Mouse (Mus musculus): ENCODE measurements around the gene Fbxw11.
"Not testable (repeated sequence)": the region's sequence is repeated elsewhere in the genome, so short reads cannot be mapped to it uniquely, and the experiment has no call there.

Gene Fbxw11

DNA sequence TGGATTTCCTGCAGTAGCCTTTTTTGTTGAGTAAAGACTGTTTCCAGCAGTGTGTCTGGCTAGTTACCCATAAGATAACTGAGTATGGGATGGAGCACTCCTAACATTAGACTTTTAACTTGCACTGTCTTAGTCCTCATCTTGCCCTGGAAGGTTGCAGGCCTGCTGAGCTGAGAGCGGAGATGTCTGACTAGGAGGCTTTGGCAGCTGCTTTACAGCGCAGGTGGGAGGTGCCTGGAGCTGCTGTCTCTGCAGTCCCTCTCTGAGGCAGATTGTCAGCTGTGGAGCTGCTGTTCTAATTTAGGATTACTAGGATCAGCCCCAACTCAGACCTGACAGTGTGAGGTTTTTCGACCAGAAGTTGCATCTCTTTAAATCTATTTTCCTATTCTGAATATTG, 34.3 kb downstream of the Fbxw11 start:
- no peak for DNase-seq (ENCODE audit: low spot score in 2 of 2)

DNA sequence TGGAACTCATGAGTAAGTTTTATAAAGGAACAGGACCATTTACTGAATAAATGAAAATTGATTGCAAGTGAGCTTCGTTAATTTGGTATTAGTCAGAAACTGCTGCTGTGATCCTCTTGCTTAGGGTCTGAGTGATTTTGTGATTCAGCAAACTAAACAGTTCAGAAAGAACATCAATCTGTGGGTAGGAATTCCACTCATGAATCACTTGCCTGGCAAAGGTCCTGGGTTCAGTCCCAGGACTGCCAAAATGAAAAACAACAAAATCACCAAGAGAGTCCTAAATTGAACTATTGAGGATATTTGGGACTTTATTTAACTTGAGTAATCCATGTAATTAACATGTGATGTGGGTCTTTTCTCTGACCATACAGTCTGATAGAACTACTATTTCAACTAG, 35.3 kb downstream of the Fbxw11 start:
- no peak for DNase-seq (ENCODE audit: low spot score in 2 of 2)

DNA sequence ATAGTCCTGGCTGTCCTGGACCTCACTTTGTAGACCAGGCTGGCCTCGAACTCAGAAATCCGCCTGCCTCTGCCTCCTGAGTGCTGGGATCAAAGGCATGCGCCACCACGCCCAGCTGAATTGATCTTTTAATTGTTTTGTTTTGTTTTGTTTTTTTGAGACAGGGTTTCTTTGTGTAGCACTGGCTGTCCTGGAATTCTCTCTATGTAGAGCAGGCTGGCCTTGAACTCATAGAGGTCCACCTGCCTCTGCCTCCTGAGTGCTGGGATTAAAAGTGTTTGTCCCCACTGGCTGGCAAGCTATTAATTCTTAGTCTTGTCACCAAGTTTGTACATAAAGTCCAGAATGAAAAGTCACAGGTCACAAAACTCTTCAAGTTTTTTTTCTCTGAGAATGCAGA, 36.6 kb downstream of the Fbxw11 start:
- not testable (repeated sequence) for DNase-seq (ENCODE audit: low spot score in 2 of 2)

DNA sequence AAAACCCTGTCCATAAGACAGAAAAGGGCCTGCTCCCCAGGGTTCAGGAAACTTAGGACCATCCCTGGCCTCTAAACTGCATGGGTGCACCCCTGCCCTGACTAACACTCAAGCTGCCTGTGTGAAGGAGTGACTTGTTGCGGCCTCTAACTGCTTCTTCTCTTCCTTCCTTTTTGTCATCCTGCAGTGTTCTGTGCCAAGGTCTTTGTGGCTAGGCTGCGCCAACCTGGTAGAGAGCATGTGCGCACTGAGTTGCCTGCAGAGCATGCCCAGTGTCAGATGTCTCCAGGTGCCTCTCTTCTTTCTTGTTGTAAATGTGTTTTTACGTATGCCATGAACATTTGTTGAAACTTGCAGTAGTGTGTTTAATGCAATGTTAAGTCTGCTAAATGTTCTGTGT, 37.5 kb downstream of the Fbxw11 start:
- DNase-seq (ENCODE audit: low spot score in 2 of 2), result no peak

DNA sequence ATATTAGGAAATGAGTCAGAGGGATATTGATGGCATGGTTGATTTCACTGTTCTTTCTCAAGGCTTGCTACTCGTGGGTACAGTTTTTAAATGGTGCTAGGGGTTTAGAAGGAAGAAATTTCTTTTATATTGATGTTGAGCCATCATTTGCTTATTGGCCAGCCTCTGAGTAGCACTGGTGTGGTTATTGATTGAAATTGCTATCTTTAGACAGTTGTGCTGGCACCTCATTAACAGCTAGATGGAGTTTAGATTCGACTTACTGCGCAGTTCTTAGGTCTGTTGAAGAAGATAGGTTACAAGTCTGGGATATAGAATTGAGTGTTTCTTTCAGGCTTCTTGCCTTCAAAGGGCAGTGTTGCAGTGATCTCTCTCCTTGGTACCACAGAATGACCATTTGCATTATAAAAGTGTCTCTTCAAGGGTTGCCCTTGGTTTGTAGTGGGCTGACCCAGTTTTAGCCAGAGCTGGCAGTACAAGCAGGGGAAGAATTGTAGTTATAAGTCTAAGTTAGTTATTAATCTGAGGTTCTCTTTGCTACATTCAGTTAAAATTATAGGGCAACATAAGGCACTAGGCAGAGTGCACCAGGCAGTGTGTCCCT, 38.8 kb downstream of the Fbxw11 start:
- DNase-seq (ENCODE audit: low spot score in 2 of 2), result no peak

DNA sequence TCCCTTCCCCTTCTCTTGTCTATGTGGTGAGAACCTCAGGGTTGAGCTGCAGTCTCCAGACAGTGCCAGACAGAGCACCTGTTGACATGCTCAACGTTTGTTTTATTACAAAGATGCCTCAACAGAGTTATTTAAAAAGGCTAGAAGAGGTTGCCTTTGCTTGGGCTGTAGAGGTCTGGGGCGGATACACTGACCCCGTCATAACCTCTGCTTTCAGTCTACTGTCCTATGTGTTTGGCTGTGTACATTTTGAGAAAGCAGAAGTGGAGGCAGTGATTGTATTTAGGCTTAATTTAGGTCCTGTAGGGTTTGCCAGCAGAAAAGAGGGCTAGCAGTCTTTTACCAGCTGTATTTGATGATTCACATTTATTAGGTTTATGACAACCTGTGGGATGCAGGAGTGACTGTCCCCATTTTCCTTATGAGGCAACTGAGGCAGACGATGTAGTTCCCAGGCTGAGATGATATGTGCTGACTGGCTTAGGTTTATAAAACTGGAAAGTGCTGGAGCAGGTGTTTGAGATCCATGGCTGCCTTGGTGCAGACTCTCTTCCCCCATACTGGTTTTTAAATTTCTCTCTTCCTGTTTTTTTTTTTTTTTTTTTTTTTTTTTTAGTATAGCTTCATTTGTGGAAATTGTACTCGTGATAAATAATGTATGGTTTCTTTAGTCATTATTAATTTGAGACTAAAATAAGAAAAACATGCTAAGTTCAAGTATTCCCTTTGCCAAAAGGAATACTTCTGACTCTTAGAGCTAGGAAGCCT, 40.0 kb downstream of the Fbxw11 start:
- no peak for DNase-seq (ENCODE audit: low spot score in 2 of 2)

DNA sequence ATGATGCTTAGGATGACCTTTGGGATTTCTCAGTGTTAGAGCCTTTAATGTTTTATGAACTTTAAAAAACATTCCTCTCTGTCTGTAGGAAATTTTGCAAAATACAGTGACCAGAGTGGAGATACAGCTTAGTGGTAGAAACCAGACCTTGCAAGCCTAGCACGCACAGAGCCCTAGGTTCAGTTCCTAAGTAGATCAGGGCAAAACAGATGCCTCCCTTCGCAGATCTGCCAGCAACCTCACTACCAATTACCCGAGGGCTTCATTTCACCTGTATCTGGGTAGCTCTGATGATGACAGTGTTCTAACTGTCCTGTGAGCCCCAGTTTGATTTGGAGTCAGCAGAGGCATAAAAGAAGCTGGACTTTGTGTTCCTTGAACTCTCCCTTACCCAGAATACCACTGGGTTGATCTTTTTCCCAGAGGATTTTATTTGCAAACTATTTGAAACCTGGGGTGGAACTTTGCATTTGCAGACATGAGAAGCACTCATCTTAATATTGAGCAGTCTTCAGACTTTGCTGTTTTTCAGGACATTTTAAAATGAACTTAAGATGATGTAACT, 42.2 kb downstream of the Fbxw11 start:
- no peak for DNase-seq (ENCODE audit: low spot score in 2 of 2)

DNA sequence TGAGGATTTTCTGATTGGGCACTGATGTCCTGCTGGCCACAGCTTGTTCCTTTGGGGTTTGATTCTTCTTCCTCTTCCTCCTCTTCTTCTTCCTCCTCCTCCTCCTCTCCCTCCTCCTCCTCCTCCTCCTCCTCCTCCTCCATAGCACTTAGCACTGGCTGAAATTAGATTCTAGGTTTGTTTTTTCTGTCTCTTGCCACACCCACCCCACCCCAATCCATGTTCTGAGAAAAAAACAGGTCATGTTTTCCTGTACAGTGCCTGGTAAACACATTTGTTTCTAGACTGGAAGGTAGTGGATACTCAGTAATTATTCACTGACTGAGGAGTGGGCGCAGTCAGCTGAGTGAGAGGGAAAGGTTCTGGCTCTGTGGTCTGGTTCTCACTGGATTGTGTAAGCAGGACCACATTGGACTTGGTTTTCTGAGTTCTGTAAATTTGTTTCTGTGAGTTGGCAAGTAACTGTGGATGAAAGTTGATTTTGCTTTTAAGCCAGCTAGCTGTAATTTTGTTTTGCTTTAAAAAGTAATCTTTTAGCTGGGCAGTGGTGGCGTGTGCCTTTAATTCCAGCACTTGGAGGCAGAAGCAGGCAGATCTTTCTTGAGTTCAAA, 45.8 kb downstream of the Fbxw11 start:
- no peak for DNase-seq (ENCODE audit: low spot score in 2 of 2)

DNA sequence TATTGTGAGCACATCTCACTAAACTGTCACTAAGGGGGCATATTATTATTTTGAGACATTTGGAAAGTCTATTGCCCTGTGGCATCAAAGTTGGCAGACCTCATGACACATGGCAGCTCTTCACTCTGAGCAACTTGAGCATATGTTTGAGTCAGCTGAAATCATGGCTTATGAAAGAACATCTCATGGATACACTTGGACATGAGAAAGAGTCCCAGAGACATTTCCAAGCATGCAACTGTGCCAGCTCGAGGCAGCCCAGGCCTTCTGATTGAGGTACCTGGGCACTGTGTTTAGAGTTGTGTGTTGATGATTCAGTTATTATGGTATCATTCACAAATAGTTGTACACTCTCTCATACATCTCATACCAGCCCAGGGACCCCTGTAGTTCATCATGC, 47.0 kb downstream of the Fbxw11 start:
- no peak for DNase-seq (ENCODE audit: low spot score in 2 of 2)

DNA sequence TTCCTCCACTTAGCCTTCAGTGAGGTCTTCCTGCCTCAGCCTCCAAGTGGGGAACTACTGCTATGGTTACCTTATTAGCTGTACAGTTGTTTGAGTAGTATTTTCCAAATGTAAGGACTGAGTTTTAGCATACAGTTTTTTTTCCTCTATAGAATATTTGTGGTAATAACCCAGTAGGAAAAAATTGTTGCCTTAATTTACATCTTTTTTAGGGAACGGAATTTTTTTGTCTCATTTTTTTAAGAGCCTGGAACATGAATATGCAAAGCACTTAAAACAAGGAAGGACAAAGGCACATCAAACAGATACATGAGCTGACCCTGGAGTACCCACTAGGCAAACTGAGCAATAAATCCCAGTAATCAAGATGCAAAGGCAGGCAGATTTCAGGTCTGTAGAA, 50.3 kb downstream of the Fbxw11 start:
- no peak for DNase-seq (ENCODE audit: low spot score in 2 of 2)

DNA sequence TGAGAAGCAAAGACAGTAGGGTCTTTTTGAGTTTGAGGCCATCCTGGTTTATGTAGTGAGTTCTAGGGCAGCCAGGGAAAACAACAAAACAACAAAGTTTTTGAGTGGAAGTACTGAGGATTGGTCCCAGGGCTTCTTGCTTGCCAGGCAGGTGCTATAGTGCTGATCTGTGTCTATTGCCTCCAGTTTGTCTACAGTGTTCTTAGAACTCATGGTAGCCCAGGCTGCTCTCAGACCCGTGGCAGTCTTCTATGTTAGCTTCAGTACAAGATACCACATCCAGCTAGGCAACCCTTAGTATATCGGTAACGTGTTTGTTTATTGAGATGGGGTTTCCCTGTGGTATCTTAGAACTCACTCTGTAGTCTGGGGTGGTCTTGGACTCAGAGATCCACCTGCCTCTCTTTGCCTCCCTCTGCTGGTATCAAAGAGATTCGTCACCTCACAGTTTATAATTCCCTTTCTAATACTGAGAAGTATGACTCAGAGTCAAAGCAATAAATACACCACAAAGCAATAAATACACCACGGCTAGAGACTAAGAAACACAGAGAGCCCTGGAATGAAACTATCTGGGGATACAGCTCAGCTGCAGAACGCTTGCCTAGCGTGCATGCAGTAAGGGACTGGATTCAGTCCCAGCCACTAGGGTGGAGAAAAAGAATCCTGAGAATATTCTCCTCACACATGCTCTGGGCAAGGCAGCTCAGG, 51.1 kb downstream of the Fbxw11 start:
- no peak for DNase-seq (ENCODE audit: low spot score in 2 of 2)

DNA sequence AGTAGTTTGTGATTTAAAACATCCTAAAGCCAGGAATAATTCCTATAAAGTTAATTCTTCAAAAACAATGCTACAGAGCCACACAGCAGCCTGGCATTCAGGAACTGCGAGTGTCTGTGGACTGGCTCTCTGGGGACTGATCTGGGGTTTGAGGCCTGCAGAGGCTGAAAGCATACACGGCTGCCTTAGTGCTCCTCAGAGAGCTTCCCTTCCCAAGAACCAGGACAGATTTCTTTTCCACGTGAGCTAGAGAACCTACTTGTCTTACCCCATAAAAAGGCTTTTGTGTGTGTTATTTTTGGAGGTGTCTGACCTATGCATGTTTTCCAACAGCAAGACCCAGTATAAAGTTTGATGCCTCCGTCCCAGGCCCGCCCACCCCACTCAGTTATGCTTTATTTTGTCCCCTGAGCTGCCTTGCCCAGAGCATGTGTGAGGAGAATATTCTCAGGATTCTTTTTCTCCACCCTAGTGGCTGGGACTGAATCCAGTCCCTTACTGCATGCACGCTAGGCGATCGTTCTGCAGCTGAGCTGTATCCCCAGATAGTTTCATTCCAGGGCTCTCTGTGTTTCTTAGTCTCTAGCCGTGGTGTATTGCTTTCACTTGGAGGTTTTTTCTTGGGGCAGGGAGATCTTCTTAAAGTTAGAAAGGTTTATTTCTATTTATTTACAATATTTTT, 51.9 kb downstream of the Fbxw11 start:
- not testable (repeated sequence) for DNase-seq (ENCODE audit: low spot score in 2 of 2)

DNA sequence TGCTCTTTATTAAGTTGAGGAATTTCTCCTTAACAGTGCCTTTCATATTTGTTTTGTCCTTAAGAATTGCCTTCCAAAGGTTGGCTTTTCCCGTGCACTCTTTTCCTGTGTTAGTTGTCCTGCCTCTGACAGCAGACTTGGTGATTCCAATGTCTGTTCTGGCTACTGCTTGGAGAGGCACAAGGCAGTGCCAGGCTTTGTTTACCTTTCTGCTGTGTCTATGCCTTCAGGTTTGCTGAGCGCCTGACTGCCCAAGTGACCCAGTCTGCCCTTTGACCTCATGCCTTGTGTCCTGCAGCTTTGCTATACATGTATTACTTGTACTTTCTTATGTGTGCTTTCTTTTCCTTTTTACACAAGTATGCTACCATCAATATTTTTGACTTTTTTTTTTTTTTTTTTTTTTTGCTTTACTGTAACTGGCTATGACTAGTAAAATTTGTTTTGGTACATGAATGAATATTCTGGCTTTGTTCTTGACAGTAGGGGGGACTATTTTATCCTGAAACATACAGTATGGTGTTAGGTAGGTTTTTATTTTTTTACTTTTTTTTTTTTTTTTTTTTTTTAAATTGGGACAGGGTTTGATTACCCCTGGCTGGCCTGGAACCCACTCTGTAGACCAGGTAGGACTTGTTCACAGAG, 54.0 kb downstream of the Fbxw11 start:
- no peak for DNase-seq (ENCODE audit: low spot score in 2 of 2)

DNA sequence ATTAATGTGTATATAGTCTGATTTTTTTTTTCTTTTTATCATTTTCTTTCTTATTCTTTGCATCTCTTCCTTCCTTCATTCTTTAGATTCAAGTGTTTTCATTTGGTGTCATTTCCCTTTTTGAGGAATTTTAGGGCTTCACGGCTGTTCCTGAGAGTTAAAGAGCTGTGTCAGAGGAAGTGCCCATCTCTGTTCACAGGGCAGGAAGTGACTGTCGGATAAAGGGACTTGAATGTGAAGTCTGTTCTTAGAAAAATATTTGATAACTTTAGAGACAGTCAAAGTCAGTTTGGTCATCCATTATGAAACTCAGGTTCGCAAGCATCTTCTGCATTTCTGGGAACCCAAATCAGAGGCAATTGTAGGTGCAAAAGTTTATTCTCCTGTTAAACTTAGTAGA, 55.2 kb downstream of the Fbxw11 start:
- no peak for DNase-seq (ENCODE audit: low spot score in 2 of 2)

DNA sequence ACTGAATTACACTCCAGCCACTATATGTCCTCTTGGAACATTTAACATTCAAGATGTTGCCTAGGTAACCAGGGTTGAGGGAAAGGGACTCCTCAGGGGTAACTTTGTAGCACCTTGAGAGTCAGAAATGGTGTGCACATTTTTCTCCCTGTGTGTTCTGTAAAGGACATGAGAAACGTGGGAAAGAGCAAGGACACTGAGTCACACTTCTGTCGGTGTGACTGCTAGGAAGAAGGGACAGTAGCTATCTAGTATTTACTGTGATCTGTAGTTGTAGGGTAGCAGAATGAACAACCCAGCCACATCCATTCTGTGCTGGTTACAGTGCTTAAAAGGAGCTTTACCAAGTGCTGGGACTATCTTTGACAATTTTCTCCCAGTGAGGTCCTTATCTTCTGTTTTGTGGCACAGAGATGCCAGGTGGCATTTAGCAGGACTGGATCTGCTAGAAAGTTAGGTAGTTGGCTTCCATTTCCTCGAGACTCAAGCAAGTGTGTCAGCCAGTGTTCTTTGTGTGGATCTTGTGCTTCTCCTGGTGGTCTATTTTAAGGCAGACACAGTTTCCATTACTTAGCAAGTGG, 57.5 kb downstream of the Fbxw11 start:
- DNase-seq (ENCODE audit: low spot score in 2 of 2), result no peak

DNA sequence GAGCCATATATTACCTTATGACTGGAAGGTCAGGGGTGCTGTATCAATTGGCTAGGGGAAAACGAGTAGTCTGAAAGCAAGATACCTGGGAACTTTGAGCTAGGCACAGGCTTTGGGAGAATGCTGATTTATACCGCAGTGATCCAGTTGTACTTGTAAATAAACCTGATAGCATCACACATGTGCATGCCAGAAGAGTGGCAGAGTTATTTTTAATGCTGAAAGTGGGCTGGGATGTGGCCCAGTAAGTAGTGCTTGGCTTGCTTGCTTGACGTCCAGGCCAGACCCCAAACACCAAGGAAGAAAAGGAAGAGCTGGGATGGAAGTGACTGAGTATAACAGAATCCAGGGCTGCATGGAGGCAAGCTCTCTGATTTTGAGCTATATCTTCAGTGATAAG, 59.0 kb downstream of the Fbxw11 start:
- DNase-seq (ENCODE audit: low spot score in 2 of 2), result no peak

DNA sequence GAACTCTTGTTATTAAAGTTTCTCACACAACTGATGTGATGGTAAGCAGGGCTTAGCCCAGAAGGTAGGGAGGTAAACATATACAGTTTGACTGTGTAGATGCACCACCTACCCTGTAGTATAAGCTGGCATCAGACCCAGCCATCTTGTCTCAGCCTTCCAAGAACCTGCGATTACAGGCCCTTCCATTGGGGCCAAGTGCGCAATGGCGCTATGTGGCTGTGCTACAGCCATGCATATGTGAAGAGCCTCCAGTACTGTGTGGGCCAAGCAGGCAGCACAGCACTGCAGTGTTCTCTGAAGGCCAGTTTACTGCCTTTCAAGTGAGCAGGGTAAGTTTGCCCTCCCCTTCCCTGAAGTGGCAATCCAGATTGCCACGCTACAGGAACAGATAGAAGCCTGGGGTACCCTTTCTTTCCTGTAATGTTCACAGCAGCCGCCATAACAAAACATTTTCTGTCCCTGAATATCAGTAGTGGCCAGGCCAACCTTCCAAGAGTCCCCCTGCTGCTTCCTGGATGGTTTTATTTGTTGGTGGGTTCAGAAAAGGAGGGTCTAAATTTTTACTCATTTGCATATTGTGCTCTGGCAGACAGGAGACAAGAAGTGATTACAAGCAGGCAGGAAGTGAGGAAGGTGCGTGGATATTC, 61.8 kb downstream of the Fbxw11 start:
- DNase-seq (ENCODE audit: low spot score in 2 of 2), result no peak

DNA sequence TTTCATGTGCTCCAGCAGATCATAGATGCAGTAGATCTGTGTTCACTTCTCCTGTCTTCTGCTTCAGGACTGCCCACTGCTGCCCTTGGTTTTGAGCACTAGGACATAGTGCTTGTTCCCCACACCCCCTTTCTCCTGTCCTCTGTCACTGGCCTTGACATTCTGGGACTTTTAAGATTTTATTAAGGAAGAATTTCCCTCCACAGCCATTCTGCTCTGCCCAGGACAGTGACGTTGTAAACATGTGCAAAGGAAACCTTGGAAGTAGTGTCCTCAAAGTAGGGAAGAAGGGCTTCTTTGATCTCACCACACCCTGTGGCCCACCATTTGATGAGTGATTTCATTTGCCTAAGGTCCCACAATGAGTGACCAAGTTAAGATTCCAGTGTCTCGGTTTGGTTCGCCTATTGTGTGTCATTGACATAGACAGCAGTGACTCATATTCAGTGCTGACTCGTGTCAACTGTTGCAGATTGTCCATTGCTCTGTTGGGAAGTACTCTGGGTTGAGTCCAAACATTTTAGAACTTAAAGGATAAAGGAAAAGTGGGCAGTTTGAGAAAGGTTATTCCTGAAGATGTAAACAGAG, 64.0 kb downstream of the Fbxw11 start:
- no peak for DNase-seq (ENCODE audit: low spot score in 2 of 2)

DNA sequence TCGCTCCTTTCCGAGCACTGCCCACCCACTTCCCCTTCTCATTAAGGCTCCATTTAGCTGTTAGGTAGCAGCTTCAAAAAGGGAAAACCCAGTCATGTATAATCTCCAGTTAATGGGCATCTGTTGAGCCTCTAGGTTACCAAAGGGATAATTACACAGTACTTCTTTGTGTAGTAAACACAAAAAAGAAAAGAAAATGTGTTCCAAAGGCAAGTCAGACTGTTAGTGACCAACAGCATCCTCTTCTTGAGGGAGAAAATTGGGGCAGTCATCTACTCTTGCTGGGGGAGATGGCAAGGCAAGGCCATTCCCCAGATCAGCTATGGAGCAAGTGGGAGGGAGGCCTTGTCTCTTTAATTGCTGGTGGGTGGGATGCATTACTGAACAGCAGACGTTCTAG, 65.0 kb downstream of the Fbxw11 start:
- no peak for DNase-seq (ENCODE audit: low spot score in 2 of 2)

Data from cerebellum, postnatal 4 days (tissue).